9 mouse cellular contexts compared by ENCODE assay signal in genomic region chr16:95438848-95439540, GRCm38 (mm10).
DNase-seq lines count a peak whose midpoint lies in the region; ATAC-seq lines count a peak whose summit lies in the region.
"Had no signal": no experiment of that assay in that cellular context is flagged by ENCODE, and none has a peak within 500 bp of the region (broad histone marks: within the 10 kb centered on the region; RNA-seq: fewer than 3 reads in every experiment).

No protein-coding gene starts in this region.

- H3K4me1 ChIP-seq in heart, embryonic 12.5 days (replicated peaks) = peaks cover 56% of the 10 kb centered on the region
- H3K4me1 ChIP-seq in midbrain, embryonic 10.5 days = no peaks in the 10 kb centered on the region
- H3K4me1 ChIP-seq in hindbrain, embryonic 12.5 days = peaks cover 4% of the 10 kb centered on the region
- H3K4me1 ChIP-seq: forebrain, embryonic 12.5 days had no signal

- no peaks in the 10 kb centered on the region for H3K27me3 ChIP-seq in heart, embryonic 12.5 days (replicated peaks)
- no peaks in the 10 kb centered on the region for H3K27me3 ChIP-seq in midbrain, embryonic 10.5 days (ENCODE audit: low read depth, poor library complexity, severe bottlenecking)
- no peaks in the 10 kb centered on the region for H3K27me3 ChIP-seq in hindbrain, embryonic 12.5 days
- H3K27me3 ChIP-seq: forebrain, embryonic 12.5 days; limb, embryonic 12.5 days had no signal

- DNase-seq in c-Kit-positive CD71-negative TER-119-negative erythroid progenitor cells, embryonic 14.5 days (ENCODE audit: low read depth) = peak; percentile 74
- DNase-seq in kidney, postnatal 25 days = peak; percentile 55 to 73
- no peak for DNase-seq in spleen, postnatal 10 days (ENCODE audit: low spot score in 2 of 2)
- DNase-seq in midbrain, embryonic 10.5 days (ENCODE audit: low spot score) = no peak

- 34% methylated on average over 17 of the region's 17 CpGs for WGBS in heart, embryonic 12.5 days
- 87% methylated on average over 17 of the region's 17 CpGs for WGBS in midbrain, embryonic 10.5 days
- WGBS in hindbrain, embryonic 12.5 days = 84% methylated on average over 17 of the region's 17 CpGs

- H3K27ac ChIP-seq in heart, embryonic 12.5 days (ENCODE audit: poor library complexity, severe bottlenecking) = peak overlapping the region; percentile 81
- no peak overlapping the region for H3K27ac ChIP-seq in midbrain, embryonic 10.5 days (replicated peaks)
- H3K27ac ChIP-seq in hindbrain, embryonic 12.5 days = no peak overlapping the region
- H3K27ac ChIP-seq: forebrain, embryonic 12.5 days; limb, embryonic 12.5 days had no signal

- no peak for ATAC-seq in heart, embryonic 12.5 days (ENCODE audit: insufficient number of reproducible peaks, low FRiP score)
- ATAC-seq in megakaryocyte, adult 5-6 weeks (ENCODE audit: poor library complexity, severe bottlenecking) = peak; percentile 34
- ATAC-seq in hindbrain, embryonic 12.5 days (ENCODE audit: low FRiP score) = no peak

- no peaks in the 10 kb centered on the region for H3K36me3 ChIP-seq in heart, embryonic 12.5 days
- no peaks in the 10 kb centered on the region for H3K36me3 ChIP-seq in midbrain, embryonic 10.5 days
- H3K36me3 ChIP-seq in hindbrain, embryonic 12.5 days = no peaks in the 10 kb centered on the region
- H3K36me3 ChIP-seq: forebrain, embryonic 12.5 days; limb, embryonic 12.5 days had no signal

- H3K9ac ChIP-seq in heart, embryonic 12.5 days = no peak overlapping the region
- H3K9ac ChIP-seq in hindbrain, embryonic 12.5 days = no peak overlapping the region
- H3K9ac ChIP-seq: forebrain, embryonic 12.5 days; limb, embryonic 12.5 days had no signal

- peak overlapping the region; percentile 10 for H3K4me3 ChIP-seq in heart, embryonic 12.5 days
- no peak overlapping the region for H3K4me3 ChIP-seq in midbrain, embryonic 10.5 days
- no peak overlapping the region for H3K4me3 ChIP-seq in hindbrain, embryonic 12.5 days
- H3K4me3 ChIP-seq: forebrain, embryonic 12.5 days; limb, embryonic 12.5 days had no signal

- H3K9me3 ChIP-seq in heart, embryonic 12.5 days (replicated peaks) = no peaks in the 10 kb centered on the region
- no peaks in the 10 kb centered on the region for H3K9me3 ChIP-seq in midbrain, embryonic 10.5 days (replicated peaks)
- no peaks in the 10 kb centered on the region for H3K9me3 ChIP-seq in hindbrain, embryonic 12.5 days (replicated peaks)
- H3K9me3 ChIP-seq: forebrain, embryonic 12.5 days; limb, embryonic 12.5 days had no signal

- peak overlapping the region; percentile 63 for H3K4me2 ChIP-seq in heart, embryonic 12.5 days
- no peak overlapping the region for H3K4me2 ChIP-seq in hindbrain, embryonic 12.5 days (replicated peaks)
- H3K4me2 ChIP-seq: forebrain, embryonic 12.5 days; limb, embryonic 12.5 days had no signal

Comparison
In these comparisons a context has a peak if more than half of its experiments do, and no peak if none do; other contexts are left out.
1. DNase-seq: peak in c-Kit-positive CD71-negative TER-119-negative erythroid progenitor cells, embryonic 14.5 days (single experiment) and kidney, postnatal 25 days (2 of 2); none in spleen, postnatal 10 days (0 of 2) and midbrain, embryonic 10.5 days (single experiment).